Mouse (Mus musculus) brain, embryonic 14.5 days (tissue): ENCODE results near the gene Pkn3.

ENCODE experiments used
- CTCF ChIP-seq: fragments of 200-500 bp; IDR thresholded peaks from 2 replicates; pipeline ENCODE4 v1.5.1; 2012; ENCODE audit warnings: inconsistent platforms, mild to moderate bottlenecking, moderate library complexity, borderline replicate concordance; ENCODE audit not compliant: insufficient read depth, insufficient read length; ENCODE audit errors: extremely low read depth
- POLR2A ChIP-seq: fragments of 200-500 bp; IDR thresholded peaks from 2 replicates; pipeline ENCODE4 v1.6.1; 2012; ENCODE audit warnings: mild to moderate bottlenecking, inconsistent platforms, borderline replicate concordance; ENCODE audit not compliant: poor library complexity, insufficient read depth, insufficient read length, severe bottlenecking; ENCODE audit errors: extremely low read depth

GRCm38 (mm10) chr2:30123729-30124471 is 46.4 kb downstream of the Pkn3 start:
- TF ChIP-seq POLR2A, result no peak
- TF ChIP-seq CTCF, result no peak
